Mouse (Mus musculus): ENCODE results near the gene Zbtb38.

DNA sequence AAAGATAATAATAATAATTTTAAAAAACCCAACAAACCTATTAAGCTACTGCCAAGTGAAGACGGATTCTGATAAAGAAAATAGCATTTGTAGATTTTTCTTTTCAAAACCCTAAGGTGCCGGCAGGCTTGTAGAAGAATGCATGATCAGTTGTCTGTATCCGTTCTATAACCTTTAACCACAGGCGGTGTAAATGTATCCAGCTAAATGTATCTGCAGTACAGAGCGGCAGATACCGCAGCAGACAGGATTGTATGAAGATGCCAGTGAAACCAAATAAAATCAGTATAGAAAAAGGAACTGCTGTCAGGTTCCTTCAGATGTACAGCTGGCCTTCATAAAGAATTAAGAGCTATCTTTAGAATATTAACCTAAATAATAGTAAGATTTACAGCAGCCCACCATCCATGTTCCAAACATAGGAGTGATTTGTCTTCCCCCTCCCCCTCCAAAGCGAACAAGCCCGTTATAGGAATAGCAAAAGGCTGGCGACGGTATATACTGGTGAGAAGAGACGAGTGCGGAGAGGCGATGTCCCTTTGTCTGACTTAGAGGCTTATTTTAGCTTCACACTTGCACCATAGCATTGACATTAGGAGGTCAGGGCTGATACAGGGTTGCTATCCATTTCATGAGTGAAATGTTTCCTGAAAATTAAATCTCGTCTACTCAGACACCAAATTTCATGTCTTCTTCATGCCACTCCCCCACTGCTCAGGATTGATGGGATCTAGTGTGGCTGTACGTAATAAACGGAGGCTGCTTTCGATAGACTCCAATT lies 19.8 kb downstream of the Zbtb38 start:
- TF ChIP-seq GATA1 (IDR thresholded peaks at IDR 0.05; ENCODE audit: low read length), result no peak
- TF ChIP-seq TAL1 (IDR thresholded peaks at IDR 0.05; ENCODE audit: low read length), result no peak
